Mouse (Mus musculus) heart, embryonic 13.5 days (tissue): ENCODE measurements around the gene Ndufs4. TPM values are rescaled to one million over a fixed set of nuclear protein-coding genes. Genes with fewer than 3 reads are reported as not detected.

Experiments
- ATAC-seq: fragments of 200-750 bp; cut with Nextera tagmentation; 2 replicates; pipeline ENCODE4 v1.8.0; 2017; ENCODE audit warnings: moderate TSS enrichment; ENCODE audit not compliant: insufficient number of reproducible peaks, low FRiP score, low TSS enrichment; ENCODE audit errors: extremely low read depth
- H3K27ac ChIP-seq: fragments of 300-500 bp; sonication (generic); replicated peaks from 2 replicates; pipeline ENCODE4 v1.5.1; 2015; ENCODE audit warnings: moderate library complexity, mild to moderate bottlenecking, inconsistent platforms
- H3K27me3 ChIP-seq: fragments of 300-500 bp; sonication (generic); replicated peaks from 2 replicates; pipeline ENCODE4 v1.6.1; 2015; ENCODE audit warnings: mild to moderate bottlenecking, inconsistent platforms
- H3K36me3 ChIP-seq: fragments of 300-500 bp; sonication (generic); 2 replicates; pipeline ENCODE4 v1.6.1; 2015; ENCODE audit warnings: mild to moderate bottlenecking, inconsistent platforms
- H3K4me1 ChIP-seq: fragments of 300-500 bp; sonication (generic); 2 replicates; pipeline ENCODE4 v1.6.1; 2015; ENCODE audit warnings: inconsistent platforms
- H3K4me2 ChIP-seq: fragments of 300-500 bp; sonication (generic); 2 replicates; pipeline ENCODE4 v1.6.1; 2015; ENCODE audit warnings: inconsistent platforms, mild to moderate bottlenecking, moderate library complexity
- H3K4me3 ChIP-seq: fragments of 300-500 bp; sonication (generic); 2 replicates; pipeline ENCODE4 v1.5.1; 2015; ENCODE audit warnings: moderate library complexity, mild to moderate bottlenecking, inconsistent platforms
- H3K9ac ChIP-seq: fragments of 300-500 bp; sonication (generic); 2 replicates; pipeline ENCODE4 v1.6.1; 2015; ENCODE audit warnings: inconsistent platforms, mild to moderate bottlenecking, moderate library complexity
- H3K9me3 ChIP-seq: fragments of 300-500 bp; sonication (generic); 2 replicates; pipeline ENCODE4 v1.6.1; 2016; ENCODE audit warnings: inconsistent platforms
- WGBS: fragments of 180-500 bp; shearing (Covaris S2); methylation state at CpG from one replicate; pipeline ENCODE4 v1.1.7; 2015; ENCODE audit warnings: mixed read lengths; 5-methylcytosine and 5-hydroxymethylcytosine counted together
- polyA plus RNA-seq: library from polyadenylated mRNA; unstranded; fragments of >200 nt; fragmentation: Nextera tagmentation; extraction: Ambion mirVana; gene quantifications from 2 replicates; pipeline ENCODE4 v1.2.1, GENCODE M21; 2015

The Ndufs4 gene
- polyA plus RNA-seq, 1 experiment from 2014 or later: 388 TPM

DNA sequence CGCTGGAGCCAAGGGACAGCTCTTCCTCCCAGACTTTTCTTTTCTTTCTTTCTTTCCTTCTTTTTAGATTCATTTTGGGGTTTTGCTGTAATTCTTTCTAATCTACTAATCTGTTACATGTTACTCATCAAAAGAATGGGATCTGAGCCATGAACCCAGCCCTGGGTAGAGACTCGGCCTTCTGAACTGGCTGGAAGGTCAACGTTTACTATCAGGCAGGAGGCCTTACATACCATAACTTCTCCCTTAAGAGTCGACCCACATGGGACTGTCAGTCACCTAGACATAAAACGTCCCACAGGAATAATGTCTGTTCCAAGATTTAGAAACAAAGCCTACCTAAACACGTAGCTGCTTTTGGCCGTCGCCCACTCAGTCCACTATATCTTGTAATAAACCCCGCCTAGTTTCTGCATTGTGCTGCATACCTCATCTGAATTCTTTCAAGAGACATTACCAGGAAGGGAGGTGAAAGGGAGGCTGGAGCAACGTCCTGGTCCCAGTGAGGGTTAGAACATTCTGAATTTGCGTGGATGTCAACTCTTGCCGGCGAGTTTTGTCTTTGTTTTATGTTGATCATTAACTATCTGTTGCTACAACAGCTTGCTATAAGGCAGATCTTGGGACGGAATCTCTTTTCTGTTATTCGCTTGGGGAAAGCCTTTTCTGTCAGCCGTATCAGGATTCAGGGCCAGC, 116.5 kb downstream of the Ndufs4 start:
- Histone ChIP-seq H3K27me3 (no peaks in the 10 kb centered on the region), H3K9me3 (no peaks in the 10 kb centered on the region), H3K27ac (no peak overlapping the region), H3K4me3 (no peak overlapping the region), H3K4me1 (no peaks in the 10 kb centered on the region), H3K4me2 (no peak overlapping the region), H3K9ac (no peak overlapping the region), H3K36me3 (no peaks in the 10 kb centered on the region)
- ATAC-seq: no peak
- WGBS: 68% methylated on average over 16 of the region's 16 CpGs

DNA sequence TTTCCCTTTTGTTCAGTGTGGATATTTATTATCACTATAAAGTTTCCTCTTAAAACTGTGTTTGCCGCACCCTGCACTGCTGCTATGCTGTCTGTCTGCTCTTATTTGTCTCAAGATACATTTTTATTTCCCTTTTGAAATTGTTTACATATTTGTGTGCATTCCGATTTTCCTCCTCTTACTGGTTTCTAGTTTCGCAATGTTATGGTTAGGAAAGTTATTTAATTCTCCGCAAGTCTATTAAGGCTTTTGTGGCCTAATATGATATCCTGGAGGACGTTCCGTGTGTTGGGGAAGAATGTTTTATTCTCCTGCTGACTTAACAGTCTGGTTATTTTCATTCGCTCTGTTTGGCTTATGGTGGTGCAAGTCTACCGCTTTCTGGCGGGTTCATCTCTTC, 120.3 kb downstream of the Ndufs4 start:
- H3K4me1 ChIP-seq: no peaks in the 10 kb centered on the region
- no peak overlapping the region for H3K27ac ChIP-seq
- H3K36me3 ChIP-seq: no peaks in the 10 kb centered on the region
- no peak overlapping the region for H3K4me3 ChIP-seq
- H3K9ac ChIP-seq: no peak overlapping the region
- no peaks in the 10 kb centered on the region for H3K27me3 ChIP-seq
- H3K4me2 ChIP-seq: no peak overlapping the region
- H3K9me3 ChIP-seq: no peaks in the 10 kb centered on the region
- WGBS: 85% methylated on average over 9 of the region's 9 CpGs
- ATAC-seq: no peak

DNA sequence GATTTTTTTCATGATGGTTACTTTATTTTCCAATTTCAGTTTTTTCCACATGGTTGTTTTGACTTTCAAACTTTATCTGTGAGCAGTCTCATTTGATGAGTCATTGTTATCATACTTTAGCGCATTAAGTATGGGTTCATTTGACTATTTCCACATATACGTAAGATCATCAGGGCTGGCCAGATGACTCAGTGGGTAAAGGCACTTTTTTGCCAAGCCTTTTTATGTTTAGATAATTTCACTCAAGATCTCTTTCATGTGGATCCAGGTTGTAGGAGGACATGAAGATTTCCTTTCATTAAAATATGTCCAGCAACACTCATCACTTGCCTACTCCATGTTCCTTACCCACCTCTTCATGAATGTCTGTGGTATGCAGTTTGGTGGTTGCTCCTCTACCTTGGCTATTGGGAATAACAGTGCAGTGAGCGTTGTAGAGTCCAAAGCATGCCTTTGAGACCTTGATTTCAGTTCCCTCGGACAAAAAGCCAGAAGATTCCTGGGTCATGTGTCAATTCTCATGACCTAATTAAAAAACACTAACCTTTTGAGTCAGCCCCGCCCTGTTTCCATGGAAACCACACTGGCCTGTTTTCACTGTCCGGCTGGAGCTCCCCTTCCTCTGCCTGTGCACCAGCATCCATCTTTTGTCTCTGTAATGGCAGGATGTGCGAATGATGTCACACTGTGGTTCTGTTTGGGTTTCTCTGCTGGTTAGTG, 127.4 kb downstream of the Ndufs4 start:
- ATAC-seq: no peak
- Histone ChIP-seq H3K27ac (no peak overlapping the region), H3K4me3 (no peak overlapping the region), H3K9ac (no peak overlapping the region), H3K4me1 (no peaks in the 10 kb centered on the region), H3K27me3 (no peaks in the 10 kb centered on the region), H3K36me3 (no peaks in the 10 kb centered on the region), H3K9me3 (no peaks in the 10 kb centered on the region), H3K4me2 (no peak overlapping the region)
- WGBS: 75% methylated on average over 7 of the region's 7 CpGs

DNA sequence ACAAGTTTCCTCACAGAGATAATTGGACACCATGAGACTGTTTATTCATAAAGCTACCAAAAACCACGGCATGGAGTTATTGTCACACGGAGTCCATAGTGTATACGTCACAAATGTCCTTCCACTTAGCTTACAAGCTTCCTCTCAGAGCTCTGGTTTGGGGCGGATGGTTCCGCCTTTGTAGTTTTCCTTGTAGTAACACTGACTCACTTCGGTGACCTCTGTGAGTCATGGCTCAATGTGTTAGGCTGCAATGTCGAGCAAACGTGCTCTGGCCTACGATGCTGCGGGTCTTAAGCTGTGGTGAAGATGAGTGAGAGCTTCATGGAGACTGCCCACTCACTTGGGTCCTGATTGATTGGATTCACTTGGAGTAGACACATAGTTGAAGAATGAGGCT, 133.4 kb downstream of the Ndufs4 start:
- 78% methylated on average over 10 of the region's 10 CpGs for WGBS
- Histone ChIP-seq H3K27me3 (no peaks in the 10 kb centered on the region), H3K36me3 (no peaks in the 10 kb centered on the region), H3K9me3 (0 out of 2 replicates have a peak, but pooled peaks cover 4% of the 10 kb centered on the region), H3K27ac (no peak overlapping the region), H3K9ac (no peak overlapping the region), H3K4me3 (no peak overlapping the region), H3K4me1 (no peaks in the 10 kb centered on the region), H3K4me2 (no peak overlapping the region)
- ATAC-seq: no peak

Other genes starting within 250 kb of the Ndufs4 start
- gene Fst, start 70.7 kb upstream of the Ndufs4 start, polyA plus RNA-seq: 7.4 and 7.5 TPM in 2 replicates